Mouse (Mus musculus): ENCODE results near the gene Arpc2. TPM values are rescaled to one million over a fixed set of nuclear protein-coding genes. Genes with fewer than 3 reads are reported as not detected.

Arpc2 gene
- 170 and 172 TPM in 2 replicates for total RNA-seq (2021)
- long read RNA-seq, transcript Arpc2-201 (10 exons, 1,404 nt), result minor isoform, 133 of 328 reads
- long read RNA-seq, transcript Arpc2-203 (11 exons, 1,439 nt), result major isoform, 177 of 328 reads
- long read RNA-seq, partial matches to known transcripts, result 9 of 328 reads
- long read RNA-seq, other reads (novel, unspliced or antisense), result 6 of 328 reads

GRCm38 (mm10) chr1:74235938-74236589 lies at the start of gene Arpc2:
Gene Arpc2, plus strand, starts transcription at chr1:74236084.
- peak; percentile 97 for DNase-seq

DNA sequence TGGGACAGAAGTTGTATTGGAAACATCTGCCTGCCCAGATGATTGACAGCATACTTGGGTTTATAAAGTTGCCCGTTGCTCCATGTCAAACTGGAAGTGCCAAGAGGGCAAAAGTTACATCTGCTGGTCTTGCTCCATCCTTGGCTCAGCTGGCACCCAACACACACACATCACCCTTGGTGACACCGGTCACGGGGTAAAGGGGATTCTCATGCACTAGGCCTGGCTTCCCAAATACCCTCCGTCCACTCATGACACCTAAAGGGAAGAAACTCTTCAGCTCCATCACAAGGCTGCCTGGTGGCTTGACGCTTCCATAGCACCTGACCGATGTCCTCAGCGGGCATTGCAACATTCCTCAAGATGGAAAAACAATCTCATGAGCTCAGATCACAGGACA lies 45.4 kb upstream of the Arpc2 start:
- no peak for DNase-seq

DNA sequence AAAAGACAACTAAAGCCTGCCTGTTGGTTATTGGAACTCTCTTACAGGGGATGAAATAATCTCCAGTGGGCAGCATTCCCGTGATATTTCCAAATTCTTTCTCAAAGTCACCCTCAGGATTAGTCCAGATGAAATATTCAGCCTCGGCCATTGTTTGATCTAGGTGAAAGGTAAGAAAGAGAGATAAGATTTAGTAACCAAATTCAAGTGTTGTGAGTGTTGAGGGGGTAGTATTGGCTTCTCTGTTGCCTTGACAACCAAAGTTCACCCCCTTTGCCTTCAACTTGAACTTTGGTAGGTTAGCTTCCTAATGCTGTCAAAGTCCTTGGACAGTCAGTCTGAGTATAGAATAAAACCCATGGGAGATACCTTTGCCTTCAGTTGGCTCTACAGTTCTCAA lies 43.2 kb upstream of the Arpc2 start:
- DNase-seq, result no peak

GRCm38 (mm10) chr1:74194445-74194844 lies 41.4 kb upstream of the Arpc2 start, which contains the start of gene Cxcr1:
Gene Cxcr1, minus strand, starts transcription at chr1:74194631.
- no peak for DNase-seq

DNA sequence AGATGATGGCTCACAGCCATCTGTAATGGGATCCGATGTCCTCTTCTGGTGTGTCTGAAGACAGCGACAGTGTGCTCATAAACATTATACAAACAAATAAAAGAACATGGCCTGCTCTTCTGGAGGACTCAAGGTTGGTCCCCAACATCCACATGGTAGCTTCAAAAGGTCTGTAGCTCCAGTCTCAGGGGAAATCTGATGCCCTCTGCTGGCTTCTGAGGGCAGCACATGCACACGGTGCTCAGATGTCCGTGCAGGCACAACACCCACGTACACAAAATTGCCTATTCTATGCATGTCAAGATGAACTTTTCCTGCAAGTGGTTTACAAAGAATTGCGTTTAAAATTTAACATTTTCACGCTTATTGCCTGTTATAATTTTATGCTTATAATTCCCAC lies 39.9 kb upstream of the Arpc2 start:
- peak; percentile 12 for DNase-seq

DNA sequence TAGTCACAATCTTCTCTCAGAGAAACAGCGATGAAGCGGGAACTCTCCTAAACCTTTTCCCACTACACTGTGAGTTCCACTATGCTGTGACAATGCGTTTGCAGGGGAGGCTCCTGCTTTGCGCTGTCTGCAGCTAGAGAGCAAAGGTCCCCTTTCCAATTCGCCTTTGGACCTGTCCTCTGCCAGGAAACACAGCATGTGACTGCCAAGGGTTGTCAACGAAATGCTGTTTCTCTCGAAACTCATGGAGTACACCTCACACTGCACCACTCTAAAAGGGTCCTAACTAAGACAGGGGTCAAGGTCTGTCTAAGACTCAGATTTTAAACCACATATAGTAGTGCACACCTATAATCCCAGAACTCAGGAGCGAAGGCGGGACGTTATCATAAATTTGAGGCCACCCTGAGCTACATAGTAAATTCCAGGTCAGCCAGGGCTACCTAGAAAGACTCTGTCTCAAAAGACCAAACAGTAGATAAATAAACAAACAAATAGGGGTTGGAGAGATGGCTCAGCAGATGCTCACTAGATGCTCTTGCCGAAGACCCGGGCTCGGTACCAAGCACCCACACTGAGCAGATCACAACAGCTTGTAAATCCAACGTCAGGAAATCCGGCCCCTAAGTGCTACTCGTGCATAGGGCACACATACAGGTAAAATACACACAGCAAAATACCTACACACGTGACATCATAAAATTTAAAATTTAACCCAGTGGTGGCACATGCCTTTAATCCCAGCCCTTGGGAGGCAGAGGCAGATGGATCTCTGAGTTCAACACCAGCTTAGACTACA lies 39.1 kb upstream of the Arpc2 start:
- no peak for DNase-seq

GRCm38 (mm10) chr1:74197726-74198470 lies 38.0 kb upstream of the Arpc2 start:
- DNase-seq, result no peak

DNA sequence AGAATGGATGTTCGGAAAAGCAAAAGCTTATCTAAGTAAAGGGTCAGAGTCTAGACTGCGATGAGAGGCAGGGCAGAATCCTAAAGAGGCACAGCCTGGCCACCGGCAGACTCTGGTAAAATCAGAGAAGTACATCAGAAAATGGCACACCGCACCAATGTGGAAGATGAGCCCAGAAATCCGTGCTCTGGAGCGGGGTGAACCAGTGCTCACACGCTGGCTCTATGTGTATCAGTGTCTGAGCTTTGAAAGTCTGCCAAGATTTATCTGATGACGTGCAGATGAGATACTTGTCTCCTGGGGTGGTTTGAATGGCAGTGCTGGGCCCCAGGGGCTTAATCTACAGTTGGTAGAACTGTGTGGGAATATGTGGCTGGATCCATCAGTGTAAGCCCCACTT lies 36.8 kb upstream of the Arpc2 start:
- DNase-seq, result no peak

GRCm38 (mm10) chr1:74201048-74201844 lies 34.6 kb upstream of the Arpc2 start:
- DNase-seq, result no peak

DNA sequence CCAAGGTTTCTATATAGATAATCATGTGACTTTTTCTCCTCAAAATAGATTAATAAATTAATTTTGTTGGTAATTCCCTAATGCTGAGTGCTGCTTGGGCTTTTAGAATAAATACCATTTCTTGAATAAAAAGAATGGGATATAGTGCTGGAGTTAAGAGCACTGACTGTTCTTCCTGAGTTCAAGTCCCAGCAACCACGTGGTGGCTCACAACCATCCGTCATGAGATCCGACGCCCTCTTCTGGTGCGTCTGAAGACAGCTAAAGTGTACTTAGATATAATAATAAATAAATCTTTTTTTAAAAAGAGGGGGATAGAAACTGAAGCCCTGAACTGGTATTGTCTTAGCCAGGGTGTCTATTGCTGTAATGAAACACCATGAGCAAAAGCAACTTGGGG lies 32.4 kb upstream of the Arpc2 start:
- no peak for DNase-seq

DNA sequence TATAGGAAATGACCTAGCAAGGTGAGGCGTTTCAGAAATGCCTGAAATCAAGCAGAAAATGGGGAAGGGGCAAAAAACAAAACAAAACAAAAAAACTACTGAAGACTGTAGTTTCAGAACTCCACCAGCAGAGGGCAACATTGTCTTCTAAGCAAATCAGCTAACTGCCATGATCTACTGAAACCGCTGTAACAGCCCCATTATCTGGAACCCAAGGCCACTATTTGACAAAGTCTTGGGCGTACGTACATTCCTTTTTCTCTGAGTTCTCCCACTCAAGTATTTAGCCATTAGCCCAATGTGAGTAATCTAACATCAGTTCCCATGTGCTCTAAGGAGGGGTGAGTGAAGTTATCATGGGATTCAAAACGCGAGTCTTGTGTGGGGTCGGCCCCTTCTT lies 30.0 kb upstream of the Arpc2 start:
- no peak for DNase-seq

GRCm38 (mm10) chr1:74206642-74207041 lies 29.2 kb upstream of the Arpc2 start:
- DNase-seq, result no peak

- DNase-seq, result no peak
Measured at GRCm38 (mm10) chr1:74207906-74208305, 28.0 kb upstream of the Arpc2 start.

- no peak for DNase-seq
Measured at GRCm38 (mm10) chr1:74208941-74209340, 26.9 kb upstream of the Arpc2 start.

DNA sequence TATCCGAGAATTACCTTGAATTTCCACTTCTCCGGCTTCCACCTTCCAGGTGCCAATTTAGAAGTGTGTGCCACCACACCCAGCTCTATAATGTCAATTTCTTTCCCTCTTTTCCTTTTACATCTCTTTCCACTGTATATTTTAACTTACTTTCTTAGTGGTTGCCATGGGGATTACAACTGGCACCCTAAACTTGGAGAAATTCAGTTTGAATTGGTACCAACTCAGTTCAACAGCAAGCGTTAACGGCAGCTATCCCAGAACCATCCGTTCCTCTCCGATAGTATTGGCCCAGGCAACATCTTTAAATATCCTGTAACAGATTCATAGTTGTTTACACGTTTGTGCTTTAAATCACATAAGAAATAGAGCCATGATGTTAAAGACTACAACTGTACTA lies 16.0 kb upstream of the Arpc2 start:
- no peak for DNase-seq

DNA sequence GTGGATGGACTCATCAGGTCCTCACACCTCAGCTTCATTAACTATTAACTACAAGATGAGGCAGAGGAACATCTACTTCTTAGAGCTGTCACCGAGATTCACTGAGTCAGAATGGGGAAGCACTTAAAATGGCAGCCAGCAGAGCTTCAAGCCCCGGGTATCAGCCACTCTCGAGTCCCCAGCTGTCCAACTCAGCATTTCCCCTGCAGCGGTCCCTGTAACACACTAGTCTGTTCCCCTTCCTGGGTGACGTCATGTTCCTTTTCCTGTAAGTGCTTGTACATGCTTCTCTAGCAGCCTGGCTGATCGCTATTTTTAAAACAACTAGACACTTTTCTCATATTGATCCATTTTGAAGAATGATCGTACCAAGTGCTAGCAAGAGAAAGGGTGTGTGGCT lies 8.6 kb upstream of the Arpc2 start:
- DNase-seq, result no peak

DNA sequence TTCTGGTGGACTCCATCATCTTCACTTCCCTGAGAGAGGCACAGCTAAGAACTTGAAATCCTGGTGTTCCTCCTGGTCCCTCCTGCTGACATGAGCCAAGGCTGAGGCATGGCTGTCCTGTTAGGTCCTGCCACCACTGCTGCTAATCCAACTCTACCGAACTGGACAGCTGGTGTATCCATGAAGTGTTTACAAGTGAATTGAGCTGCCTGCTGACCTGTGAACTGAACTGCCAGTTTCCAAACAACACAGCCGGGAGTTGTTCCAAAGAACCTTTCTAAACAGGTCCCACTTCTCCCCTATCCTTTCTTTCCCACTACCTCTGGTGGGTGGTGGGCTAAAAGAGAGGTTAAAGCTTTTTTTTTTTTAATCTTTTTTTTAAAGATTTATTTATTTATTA lies 5.9 kb upstream of the Arpc2 start:
- DNase-seq, result no peak

- no peak for DNase-seq
Measured at GRCm38 (mm10) chr1:74230992-74231391, 4.9 kb upstream of the Arpc2 start.

DNA sequence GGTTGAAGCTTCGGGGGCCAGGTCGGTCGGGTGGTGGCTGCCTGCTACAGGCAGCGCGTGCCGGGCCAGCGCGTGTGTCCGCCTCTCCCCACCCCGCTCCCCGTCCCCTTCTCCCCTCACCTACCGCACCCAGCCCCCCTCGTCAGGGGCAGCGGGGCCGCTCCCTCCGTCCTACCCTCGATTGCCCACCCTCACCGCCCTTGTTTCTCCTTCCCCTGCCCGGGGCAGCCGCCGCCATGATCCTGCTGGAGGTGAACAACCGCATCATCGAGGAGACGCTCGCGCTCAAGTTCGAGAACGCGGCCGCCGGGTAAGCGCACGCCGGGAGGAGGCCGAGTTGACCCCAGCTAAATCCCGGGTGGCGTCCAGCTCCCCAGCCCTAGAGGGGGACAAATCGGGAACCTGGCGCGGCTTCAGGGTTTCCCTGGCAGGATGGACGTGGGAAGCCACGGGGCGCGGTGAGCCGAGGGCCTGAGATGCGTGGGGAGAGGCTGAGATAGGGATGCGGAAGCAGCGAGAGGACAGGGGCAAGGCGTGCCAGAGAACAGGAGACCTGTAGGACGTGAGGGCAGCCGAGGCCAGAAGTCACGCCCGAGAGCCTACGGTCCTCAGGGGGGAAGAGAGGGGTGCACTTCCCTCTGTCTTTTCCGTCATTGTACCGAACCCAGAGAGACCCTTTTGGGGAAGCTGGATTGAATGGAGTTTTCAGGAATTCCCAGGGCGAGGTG lies 870 bp downstream of the Arpc2 start:
- peak; percentile 42 for DNase-seq

DNA sequence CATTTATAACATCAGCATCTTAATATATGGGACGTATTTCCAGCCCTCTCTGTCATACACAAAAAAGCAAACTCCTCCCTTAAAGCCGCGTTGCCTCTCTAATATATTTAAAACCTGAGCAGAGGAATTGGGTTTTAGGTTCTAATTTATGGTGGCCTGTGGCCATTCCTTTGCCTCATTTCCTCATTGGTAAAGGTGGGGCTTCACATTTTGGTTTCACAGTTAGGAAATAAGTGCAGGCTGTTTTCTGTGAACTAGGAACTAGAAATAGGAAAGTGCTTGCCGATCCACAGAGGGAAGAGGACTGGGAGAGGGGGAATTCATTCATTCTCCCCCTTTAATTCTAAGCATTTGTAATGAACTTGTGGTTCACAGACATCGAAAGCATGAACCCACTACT lies 1.8 kb downstream of the Arpc2 start:
- DNase-seq, result no peak

DNA sequence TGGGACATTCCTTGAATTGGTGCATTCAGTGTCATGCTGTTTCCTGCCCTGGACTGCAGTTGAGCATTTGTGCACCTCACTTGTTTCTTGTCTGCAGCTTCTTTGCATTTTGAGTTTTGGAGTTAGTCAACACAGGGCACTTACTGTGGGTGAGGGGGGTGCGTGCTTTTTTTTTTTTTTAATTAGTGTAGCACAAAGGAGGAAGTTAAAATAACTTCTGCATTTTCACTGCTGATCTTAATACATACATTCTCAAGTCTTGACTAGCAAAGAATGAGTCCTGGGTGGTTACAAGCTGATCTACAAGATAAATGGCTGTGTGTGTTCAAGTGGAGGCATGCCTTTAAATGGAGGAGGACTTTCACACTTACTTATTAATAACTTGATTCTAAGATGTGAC lies 2.3 kb downstream of the Arpc2 start:
- no peak for DNase-seq
